Mouse (Mus musculus): Measurements from ENCODE around the gene Tm9sf1. TPM values are rescaled to one million over a fixed set of nuclear protein-coding genes. Genes with fewer than 3 reads are reported as not detected.

Gene Tm9sf1
- polyA plus RNA-seq, 1 experiment = 17.9 TPM

- TF ChIP-seq GATA1 (IDR thresholded peaks at IDR 0.05; ENCODE audit: low read length) = no peak
Observed at GRCm38 (mm10) chr14:55608339-55608738, 35.3 kb downstream of the Tm9sf1 start.

- TF ChIP-seq GATA1 (IDR thresholded peaks at IDR 0.05; ENCODE audit: low read length) = no peak
Observed at GRCm38 (mm10) chr14:55605743-55606459, 37.7 kb downstream of the Tm9sf1 start.

- no peak for TF ChIP-seq GATA1 (IDR thresholded peaks at IDR 0.05; ENCODE audit: low read length)
Observed at GRCm38 (mm10) chr14:55604823-55605222, 38.8 kb downstream of the Tm9sf1 start.

GRCm38 (mm10) chr14:55603633-55604576, 39.7 kb downstream of the Tm9sf1 start:
- TF ChIP-seq GATA1 (IDR thresholded peaks at IDR 0.05; ENCODE audit: low read length) = peak; percentile 50

- no peak for TF ChIP-seq GATA1 (IDR thresholded peaks at IDR 0.05; ENCODE audit: low read length)
Observed at GRCm38 (mm10) chr14:55603271-55603632, 40.4 kb downstream of the Tm9sf1 start, which contains the start of gene Irf9. TSS of gene Irf9 (plus strand) at chr14:55603571.

- TF ChIP-seq GATA1 (IDR thresholded peaks at IDR 0.05; ENCODE audit: low read length) = no peak
Observed at GRCm38 (mm10) chr14:55598521-55599390, 44.9 kb downstream of the Tm9sf1 start.

DNA sequence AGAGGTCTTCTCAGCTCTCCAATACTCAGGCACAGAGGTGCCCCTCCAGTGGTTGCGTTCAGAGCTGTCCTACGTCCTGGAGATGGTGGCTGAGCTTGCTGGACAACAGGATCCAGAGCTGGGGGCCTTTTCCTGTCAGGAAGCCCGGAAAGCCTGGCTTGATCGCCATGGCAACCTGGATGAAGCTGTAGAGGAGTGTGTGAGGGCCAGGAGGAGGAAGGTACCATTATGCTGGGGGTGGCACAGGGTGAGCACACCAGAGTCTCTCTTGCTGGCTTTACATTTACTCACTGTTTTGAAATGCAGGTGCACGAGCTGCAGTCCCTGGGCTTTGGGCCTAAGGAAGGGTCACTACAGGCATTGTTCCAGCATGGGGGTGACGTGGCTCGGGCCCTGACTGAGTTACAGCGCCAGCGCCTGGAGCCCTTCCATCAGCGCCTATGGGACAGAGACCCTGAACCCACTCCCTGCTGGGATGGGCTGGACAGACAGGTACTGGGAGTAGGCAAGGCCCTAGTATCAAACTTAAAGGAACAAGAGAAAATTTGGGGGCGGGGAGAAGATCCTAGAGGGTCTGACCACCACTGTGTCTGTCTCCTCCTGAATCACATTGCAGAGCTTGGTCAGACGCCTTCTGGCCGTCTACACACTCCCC, 47.4 kb downstream of the Tm9sf1 start:
- TF ChIP-seq GATA1 (IDR thresholded peaks at IDR 0.05; ENCODE audit: low read length) = no peak

DNA sequence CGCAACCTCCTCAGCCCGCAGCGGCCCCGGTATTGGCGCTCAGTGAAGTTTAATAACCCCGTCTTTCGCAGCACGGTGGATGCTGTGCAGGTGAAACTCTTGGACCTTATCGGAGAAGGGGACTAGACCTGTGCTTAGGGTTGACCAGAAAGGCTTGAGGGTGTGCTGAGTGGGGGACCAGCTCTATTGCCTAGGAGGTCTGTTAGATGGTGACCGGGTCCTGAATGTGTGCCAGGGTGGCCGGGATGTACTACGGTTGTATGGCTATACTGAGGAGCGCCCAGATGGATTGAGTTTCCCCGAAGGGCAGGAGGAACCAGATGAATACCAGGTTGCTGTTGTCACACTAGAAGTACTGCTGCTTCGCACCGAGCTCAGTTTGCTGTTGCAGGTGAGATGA, 51.4 kb downstream of the Tm9sf1 start:
- no peak for TF ChIP-seq GATA1 (IDR thresholded peaks at IDR 0.05; ENCODE audit: low read length)

DNA sequence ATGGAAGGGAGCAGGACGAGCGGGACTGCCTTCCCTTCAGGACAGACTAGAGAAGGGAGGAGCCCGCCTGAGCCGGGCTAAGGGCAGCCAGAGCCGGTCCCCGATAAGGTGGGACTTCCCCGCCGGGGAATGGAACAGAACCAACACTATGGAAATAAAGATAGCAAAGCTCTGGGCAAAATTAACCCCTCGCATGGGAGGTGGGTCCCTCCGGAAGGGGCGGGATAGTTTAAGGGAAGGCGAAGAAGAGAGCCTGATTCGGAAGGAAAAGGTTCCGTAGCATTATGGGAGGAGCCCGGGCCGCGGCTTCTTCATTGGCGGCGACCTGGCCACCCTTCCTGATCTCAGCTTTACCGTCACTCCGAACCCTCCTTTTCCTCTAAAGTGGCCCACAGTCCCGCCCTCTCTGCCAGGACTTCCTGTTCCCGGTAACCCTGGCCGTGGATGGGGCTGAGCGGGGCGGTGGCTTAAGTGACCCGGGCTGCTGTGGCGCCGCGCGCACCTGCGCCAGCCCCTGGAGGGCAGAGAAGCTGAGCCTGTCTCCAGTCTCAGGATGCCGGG, 52.2 kb downstream of the Tm9sf1 start, which contains the start of gene Rnf31:
Rnf31 (plus strand) TSS at position 378 of the 561 bp plus-strand sequence.
- no peak for TF ChIP-seq GATA1 (IDR thresholded peaks at IDR 0.05; ENCODE audit: low read length)

GRCm38 (mm10) chr14:55590748-55591330, 52.8 kb downstream of the Tm9sf1 start, which contains the start of gene Psme2:
TSS of gene Psme2 (minus strand) at chr14:55591113.
- no peak for TF ChIP-seq GATA1 (IDR thresholded peaks at IDR 0.05; ENCODE audit: low read length)

- TF ChIP-seq GATA1 (IDR thresholded peaks at IDR 0.05; ENCODE audit: low read length) = no peak
Observed at GRCm38 (mm10) chr14:55589771-55590448, 53.7 kb downstream of the Tm9sf1 start.

- no peak for TF ChIP-seq GATA1 (IDR thresholded peaks at IDR 0.05; ENCODE audit: low read length)
Observed at GRCm38 (mm10) chr14:55589271-55589670, 54.3 kb downstream of the Tm9sf1 start.

DNA sequence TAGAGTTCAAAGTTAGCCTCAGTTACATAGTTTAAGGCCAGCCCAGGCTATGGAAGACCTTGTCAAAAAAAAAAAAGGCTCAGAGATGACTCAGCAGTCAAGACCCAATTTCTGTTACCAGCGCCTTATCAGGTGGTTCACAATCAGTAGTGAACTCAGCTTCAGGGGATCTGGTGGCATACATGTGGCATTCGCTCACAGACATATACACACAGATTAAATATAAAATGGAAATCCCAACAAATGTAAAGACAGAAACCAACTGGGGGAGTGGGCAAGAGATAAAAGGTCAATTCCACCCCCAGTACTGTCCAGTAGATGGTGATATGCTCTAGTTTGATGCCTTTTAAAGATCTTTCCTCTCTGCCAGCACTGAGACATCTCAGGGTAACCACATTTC, 57.5 kb downstream of the Tm9sf1 start:
- TF ChIP-seq GATA1 (IDR thresholded peaks at IDR 0.05; ENCODE audit: low read length) = peak; percentile 86

Other genes starting within 250 kb of the Tm9sf1 start
- gene Dhrs4, start 165.0 kb downstream of the Tm9sf1 start, polyA plus RNA-seq (2012) = 70.2 and 97.5 TPM in 2 replicates
- gene Carmil3, start 153.2 kb downstream of the Tm9sf1 start, polyA plus RNA-seq (2012) = 5.7 and 6.3 TPM in 2 replicates
- gene Cpne6, start 133.4 kb downstream of the Tm9sf1 start, polyA plus RNA-seq (2012) = 0.09 TPM in 1 of 2 replicates, not detected in the other
- gene Nrl, start 118.8 kb downstream of the Tm9sf1 start, polyA plus RNA-seq (2012) = not detected in 2 replicates
- gene Pck2, start 103.5 kb downstream of the Tm9sf1 start, polyA plus RNA-seq (2012) = 36.2 and 48.8 TPM in 2 replicates
- 39.9 and 43.0 TPM in 2 replicates for gene Dcaf11, start 83.8 kb downstream of the Tm9sf1 start, polyA plus RNA-seq (2012)
- 0.41 TPM in 1 of 2 replicates, not detected in the other for gene A730061H03Rik, start 83.4 kb downstream of the Tm9sf1 start, polyA plus RNA-seq (2012)
- not detected in 2 replicates for gene Fitm1, start 68.2 kb downstream of the Tm9sf1 start, polyA plus RNA-seq (2012)
- gene Psme1, start 65.7 kb downstream of the Tm9sf1 start, polyA plus RNA-seq (2012) = 110 and 154 TPM in 2 replicates
- 21.8 and 22.3 TPM in 2 replicates for gene Emc9, start 58.5 kb downstream of the Tm9sf1 start, polyA plus RNA-seq (2012)
- 36.7 and 49.5 TPM in 2 replicates for gene Psme2, start 52.7 kb downstream of the Tm9sf1 start, polyA plus RNA-seq (2012)
- 27.7 and 31.5 TPM in 2 replicates for gene Rnf31, start 52.1 kb downstream of the Tm9sf1 start, polyA plus RNA-seq (2012)
- gene Irf9, start 40.2 kb downstream of the Tm9sf1 start, polyA plus RNA-seq (2012) = 18.0 and 38.7 TPM in 2 replicates
- 51.2 and 93.7 TPM in 2 replicates for gene Rec8, start 25.8 kb downstream of the Tm9sf1 start, polyA plus RNA-seq (2012)
- 50.5 and 123 TPM in 2 replicates for gene Ipo4, start 7.8 kb downstream of the Tm9sf1 start, polyA plus RNA-seq (2012)
- 3.7 TPM in 1 of 2 replicates, not detected in the other for gene Gm49378, start 5.9 kb downstream of the Tm9sf1 start, polyA plus RNA-seq (2012)
- gene Tssk4, start 6.4 kb upstream of the Tm9sf1 start, polyA plus RNA-seq (2012) = 0.24 TPM in 2 replicates
- gene Mdp1, start 16.7 kb upstream of the Tm9sf1 start, polyA plus RNA-seq (2012) = 13.0 and 22.6 TPM in 2 replicates
- gene Gmpr2, start 28.1 kb upstream of the Tm9sf1 start, polyA plus RNA-seq (2012) = 24.5 and 33.3 TPM in 2 replicates
- gene Nedd8, start 28.3 kb upstream of the Tm9sf1 start, polyA plus RNA-seq (2012) = 115 and 142 TPM in 2 replicates
- gene Tinf2, start 38.0 kb upstream of the Tm9sf1 start, polyA plus RNA-seq (2012) = 44.5 and 52.2 TPM in 2 replicates
- 7.5 and 9.0 TPM in 2 replicates for gene Tgm1, start 70.1 kb upstream of the Tm9sf1 start, polyA plus RNA-seq (2012)
- gene Rabggta, start 78.5 kb upstream of the Tm9sf1 start, polyA plus RNA-seq (2012) = 19.2 and 26.8 TPM in 2 replicates
- gene Dhrs1, start 101.9 kb upstream of the Tm9sf1 start, polyA plus RNA-seq (2012) = 2.0 and 3.8 TPM in 2 replicates
- 49.1 and 80.2 TPM in 2 replicates for gene Nop9, start 101.9 kb upstream of the Tm9sf1 start, polyA plus RNA-seq (2012)
- not detected in 2 replicates for gene Cideb, start 114.7 kb upstream of the Tm9sf1 start, polyA plus RNA-seq (2012)
- not detected in 2 replicates for gene Ltb4r2, start 117.6 kb upstream of the Tm9sf1 start, polyA plus RNA-seq (2012)
- 0.21 TPM in 1 of 2 replicates, not detected in the other for gene Ltb4r1, start 122.2 kb upstream of the Tm9sf1 start, polyA plus RNA-seq (2012)
- 0.01 and 0.06 TPM in 2 replicates for gene Adcy4, start 140.3 kb upstream of the Tm9sf1 start, polyA plus RNA-seq (2012)
- 0.28 and 0.29 TPM in 2 replicates for gene Ripk3, start 145.1 kb upstream of the Tm9sf1 start, polyA plus RNA-seq (2012)
- gene Nfatc4, start 179.3 kb upstream of the Tm9sf1 start, polyA plus RNA-seq (2012) = 0.04 TPM in 1 of 2 replicates, not detected in the other
- 0.05 and 0.06 TPM in 2 replicates for gene Nynrin, start 210.2 kb upstream of the Tm9sf1 start, polyA plus RNA-seq (2012)
- 0.08 and 0.09 TPM in 2 replicates for gene Cbln3, start 240.6 kb upstream of the Tm9sf1 start, polyA plus RNA-seq (2012)
- gene Khnyn, start 241.1 kb upstream of the Tm9sf1 start, polyA plus RNA-seq (2012) = 15.0 and 15.8 TPM in 2 replicates